Mouse (Mus musculus) lung, postnatal 0 days (tissue): Measurements from ENCODE around the gene Gstp3. TPM values are rescaled to one million over a fixed set of nuclear protein-coding genes. Genes with fewer than 3 reads are reported as not detected.
"Not testable (repeated sequence)": the region's sequence is repeated elsewhere in the genome, so short reads cannot be mapped to it uniquely, and the experiment has no call there.

Experiments used
- ATAC-seq: fragments of 200-750 bp; cut with Nextera tagmentation; 2 replicates; pipeline ENCODE4 v1.8.0; 2017; ENCODE audit warnings: moderate library complexity
- DNase-seq: peaks from one replicate; pipeline ENCODE4 v3.0.0-alpha.2; 2016; ENCODE audit warnings: low spot score
- H3K27ac ChIP-seq: fragments of 300-500 bp; sonication (generic); 2 replicates; pipeline ENCODE4 v1.5.1; 2014; ENCODE audit warnings: antibody characterized with exemption, mild to moderate bottlenecking, low read length, mixed read lengths
- H3K27me3 ChIP-seq: fragments of 300-500 bp; sonication (generic); replicated peaks from 2 replicates; pipeline ENCODE4 v1.6.1; 2014; ENCODE audit warnings: low read length, mixed read lengths; ENCODE audit not compliant: insufficient read depth
- H3K36me3 ChIP-seq: fragments of 300-500 bp; sonication (generic); 2 replicates; pipeline ENCODE4 v1.6.1; 2014; ENCODE audit warnings: low read length, mixed read lengths; ENCODE audit not compliant: insufficient read depth
- H3K4me1 ChIP-seq: fragments of 300-500 bp; sonication (generic); 2 replicates; pipeline ENCODE4 v1.6.1; 2014; ENCODE audit warnings: antibody characterized with exemption, low read depth, low read length, mixed read lengths; ENCODE audit not compliant: insufficient read depth
- H3K4me2 ChIP-seq: fragments of 300-500 bp; sonication (generic); replicated peaks from 2 replicates; pipeline ENCODE4 v1.6.1; 2014; ENCODE audit warnings: low read depth, mild to moderate bottlenecking, low read length, moderate library complexity, mixed read lengths
- H3K4me3 ChIP-seq: fragments of 300-500 bp; sonication (generic); 2 replicates; pipeline ENCODE4 v1.5.1; 2014; ENCODE audit warnings: low read depth, low read length
- H3K9ac ChIP-seq: fragments of 300-500 bp; sonication (generic); replicated peaks from 2 replicates; pipeline ENCODE4 v1.6.1; 2014; ENCODE audit warnings: low read depth, mild to moderate bottlenecking
- H3K9me3 ChIP-seq: fragments of 300-500 bp; sonication (generic); 2 replicates; pipeline ENCODE4 v1.6.1; 2016; ENCODE audit warnings: low read length, mixed read lengths
- CTCF ChIP-seq: IDR thresholded peaks from 2 replicates; pipeline ENCODE4 v1.5.1; 2016; ENCODE audit warnings: antibody characterized with exemption, mild to moderate bottlenecking
- EP300 ChIP-seq: IDR thresholded peaks from 2 replicates; pipeline ENCODE4 v1.6.1; 2016; ENCODE audit warnings: antibody characterized with exemption, mild to moderate bottlenecking, control low read depth
- WGBS: fragments of 180-500 bp; shearing (Covaris S2); extraction: QIAGEN DNeasy Blood & Tissue Kit; methylation state at CpG from one replicate; pipeline ENCODE4 v1.1.7; 2014; 5-methylcytosine and 5-hydroxymethylcytosine counted together
- polyA plus RNA-seq: library from polyadenylated mRNA; unstranded; fragments of >200 nt; fragmentation: Nextera tagmentation; extraction: Ambion mirVana; gene quantifications from 2 replicates; pipeline ENCODE4 v1.2.1, GENCODE M21; 2015

The Gstp3 gene
- polyA plus RNA-seq, 1 experiment from 2014 or later: 6.9 TPM

DNA sequence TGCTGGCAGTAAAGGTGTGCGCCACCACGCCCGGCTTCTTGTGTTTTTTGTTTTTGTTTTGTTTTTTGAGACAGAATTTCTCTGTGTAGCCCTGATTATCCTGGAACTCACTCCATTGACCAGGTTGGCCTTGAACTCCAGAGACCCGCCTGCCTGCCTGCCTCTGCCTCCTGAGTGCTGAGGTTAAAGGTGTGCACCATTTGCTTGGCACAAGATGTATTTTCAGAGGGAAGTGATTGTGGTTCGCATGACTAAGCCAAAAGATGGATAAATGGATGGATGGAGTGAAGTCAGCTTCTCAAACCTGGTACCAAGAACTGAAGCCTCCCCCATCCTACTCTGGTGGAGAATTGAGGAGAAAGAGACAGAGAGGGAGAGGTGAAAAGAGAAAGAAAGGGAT is 4.8 kb downstream of the Gstp3 start:
- no peaks in the 10 kb centered on the region for H3K36me3 ChIP-seq
- DNase-seq: no peak
- WGBS: 81% methylated on average over 5 of the region's 5 CpGs
- no peak overlapping the region for H3K4me3 ChIP-seq
- ATAC-seq: no peak
- no peak overlapping the region for H3K4me2 ChIP-seq
- H3K27me3 ChIP-seq: no peaks in the 10 kb centered on the region
- H3K27ac ChIP-seq: no peak overlapping the region
- no peak overlapping the region for H3K9ac ChIP-seq
- no peak for TF ChIP-seq CTCF
- TF ChIP-seq EP300: no peak
- H3K9me3 ChIP-seq: no peaks in the 10 kb centered on the region
- no peaks in the 10 kb centered on the region for H3K4me1 ChIP-seq

DNA sequence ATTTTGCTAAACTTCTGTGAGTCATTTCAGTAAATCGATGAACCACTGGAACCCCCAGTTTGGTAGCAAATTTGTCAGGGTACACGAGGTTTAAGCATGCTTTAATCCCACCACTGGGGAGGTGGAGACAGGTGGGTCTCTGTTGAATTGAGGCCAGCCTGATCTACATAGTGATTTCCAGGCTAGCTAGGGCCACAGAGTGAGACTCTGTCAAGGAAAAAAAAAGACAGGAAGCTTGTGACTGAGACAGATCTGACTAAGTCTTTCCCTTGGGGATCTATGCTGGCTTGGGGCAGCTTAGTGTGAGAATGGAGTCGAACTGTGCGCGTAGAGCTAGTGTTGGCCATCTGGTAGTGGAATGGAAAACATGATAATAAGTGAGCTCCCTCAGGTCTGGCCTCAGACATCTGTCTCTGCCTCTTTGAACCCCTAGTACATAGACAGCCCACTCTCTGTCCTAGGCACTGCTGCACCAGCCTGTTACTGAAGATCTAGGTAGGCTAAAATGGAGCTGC is 6.8 kb downstream of the Gstp3 start:
- H3K4me3 ChIP-seq: no peak overlapping the region
- no peaks in the 10 kb centered on the region for H3K36me3 ChIP-seq
- TF ChIP-seq EP300 (no peak), CTCF (no peak)
- no peak for DNase-seq
- ATAC-seq: no peak
- H3K9me3 ChIP-seq: no peaks in the 10 kb centered on the region
- 65% methylated on average over 5 of the region's 5 CpGs for WGBS
- H3K27me3 ChIP-seq: no peaks in the 10 kb centered on the region
- H3K4me1 ChIP-seq: no peaks in the 10 kb centered on the region
- H3K27ac ChIP-seq: no peak overlapping the region
- H3K9ac ChIP-seq: no peak overlapping the region
- no peak overlapping the region for H3K4me2 ChIP-seq

DNA sequence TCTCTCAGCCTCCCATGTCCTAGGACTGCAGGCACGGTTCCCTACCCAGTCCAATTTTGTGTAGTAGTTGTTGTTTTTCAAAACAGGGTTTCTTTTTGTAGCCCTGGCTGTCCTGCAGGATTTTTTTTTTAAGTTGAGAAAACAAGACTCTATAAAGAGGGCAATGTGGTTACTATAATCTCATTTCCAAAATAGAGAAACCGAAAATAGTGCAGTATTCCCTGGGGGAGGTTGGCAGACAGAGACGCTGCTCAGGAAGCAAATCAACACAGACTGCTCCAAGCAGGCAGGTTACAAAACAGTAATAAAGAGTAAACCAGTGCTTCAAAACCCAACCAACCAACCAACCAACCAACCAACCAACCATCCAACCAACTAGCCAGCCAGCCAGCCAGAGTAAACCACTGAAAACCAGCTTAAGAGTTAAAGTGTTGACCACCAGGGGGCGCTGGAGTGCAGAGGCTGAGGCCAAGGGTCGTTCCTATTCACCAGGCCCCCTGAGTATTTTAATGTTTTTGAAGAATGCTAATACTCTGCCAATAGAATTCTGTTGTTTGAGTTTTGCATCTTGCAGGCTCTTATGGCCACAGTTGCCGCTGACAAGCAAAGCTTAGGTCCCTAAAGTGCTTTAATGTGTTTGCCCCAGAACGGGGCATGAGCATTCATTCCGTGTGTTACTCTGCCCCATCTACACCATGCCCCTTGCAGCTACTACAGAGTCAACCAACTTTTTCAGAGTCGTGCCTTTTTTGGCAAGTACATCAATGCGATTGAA is 7.4 kb downstream of the Gstp3 start:
- H3K4me1 ChIP-seq: no peaks in the 10 kb centered on the region
- H3K27me3 ChIP-seq: no peaks in the 10 kb centered on the region
- no peak for TF ChIP-seq EP300
- TF ChIP-seq CTCF: peak; percentile 90
- H3K4me3 ChIP-seq: no peak overlapping the region
- H3K27ac ChIP-seq: no peak overlapping the region
- 50% methylated on average over 10 of the region's 10 CpGs for WGBS
- DNase-seq (peak; percentile 68), ATAC-seq (no peak)
- H3K36me3 ChIP-seq: no peaks in the 10 kb centered on the region
- H3K9me3 ChIP-seq: no peaks in the 10 kb centered on the region
- H3K4me2 ChIP-seq: no peak overlapping the region
- no peak overlapping the region for H3K9ac ChIP-seq

DNA sequence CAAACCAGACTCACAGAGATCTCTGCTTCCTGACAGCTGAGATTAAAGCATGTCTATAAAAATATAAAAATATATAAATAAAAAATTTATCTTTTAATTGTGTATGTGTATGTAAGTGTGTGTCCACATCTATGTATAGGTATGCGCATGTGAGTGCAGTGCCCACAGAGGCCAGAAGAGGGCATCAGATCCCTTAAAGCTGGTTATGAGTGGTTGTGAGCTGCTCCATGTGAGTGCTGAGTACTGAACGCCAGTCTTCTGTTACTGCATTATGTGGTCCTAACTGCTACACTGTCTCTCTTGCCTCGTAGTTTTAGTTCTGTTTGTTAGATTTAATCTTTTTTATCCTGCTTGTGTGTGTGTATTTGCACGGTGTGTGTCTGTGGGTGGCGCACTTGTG is 8.4 kb downstream of the Gstp3 start:
- Histone ChIP-seq H3K27me3 (no peaks in the 10 kb centered on the region), H3K9me3 (no peaks in the 10 kb centered on the region), H3K4me2 (no peak overlapping the region), H3K4me3 (no peak overlapping the region), H3K9ac (no peak overlapping the region), H3K4me1 (no peaks in the 10 kb centered on the region), H3K27ac (no peak overlapping the region), H3K36me3 (no peaks in the 10 kb centered on the region)
- DNase-seq (no peak), ATAC-seq (no peak)
- WGBS: 93% methylated on average over 5 of the region's 5 CpGs
- TF ChIP-seq EP300 (no peak), CTCF (peak; percentile 24; the same call in 1 of the 2 replicates)

DNA sequence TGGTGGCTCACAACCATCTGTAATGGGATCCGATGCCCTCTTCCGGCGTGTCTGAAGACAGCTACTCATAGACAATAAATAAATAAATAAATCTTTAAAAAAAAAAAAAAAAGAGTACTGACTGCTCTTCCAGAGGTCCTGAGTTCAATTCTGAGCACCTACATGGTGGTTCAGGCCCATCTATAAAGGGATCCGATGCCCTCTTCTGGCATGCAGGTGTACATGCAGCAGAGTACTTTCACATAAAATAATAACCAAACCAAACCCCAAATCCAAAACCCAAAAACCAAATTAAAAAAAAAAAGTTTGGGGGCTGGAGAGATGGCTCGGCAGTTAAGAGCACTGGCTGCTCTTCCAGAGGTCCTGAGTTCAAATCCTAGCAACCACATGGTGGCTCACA is 10.3 kb downstream of the Gstp3 start:
- not testable (repeated sequence) for H3K9ac ChIP-seq, H3K4me1 ChIP-seq, H3K4me3 ChIP-seq, H3K36me3 ChIP-seq, DNase-seq, ATAC-seq, H3K9me3 ChIP-seq, H3K27me3 ChIP-seq, H3K27ac ChIP-seq, H3K4me2 ChIP-seq
- 80% methylated on average over 5 of the region's 5 CpGs for WGBS
- peak; percentile 36; the same call in 1 of the 2 replicates for TF ChIP-seq CTCF

DNA sequence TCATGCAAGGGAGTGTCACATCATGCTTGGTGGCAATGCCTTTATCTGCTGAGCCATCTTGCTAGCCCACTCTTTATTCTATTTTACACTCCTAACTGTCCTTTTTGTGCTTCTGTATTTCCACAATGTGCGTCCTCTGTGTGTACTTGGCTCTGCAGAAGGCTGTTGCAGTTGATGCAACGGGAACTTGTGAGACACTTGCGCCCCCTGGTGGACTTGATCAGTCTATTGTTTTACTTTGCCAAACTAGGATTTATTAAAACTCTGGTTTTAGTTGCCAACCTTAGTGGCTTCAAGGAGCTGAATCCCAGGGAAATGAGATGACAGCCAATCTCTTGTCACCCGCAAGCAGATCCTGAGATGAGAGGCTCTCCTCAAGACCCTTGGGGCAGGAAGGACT is 11.5 kb downstream of the Gstp3 start:
- Histone ChIP-seq H3K27ac (no peak overlapping the region), H3K4me2 (no peak overlapping the region), H3K9me3 (no peaks in the 10 kb centered on the region), H3K36me3 (no peaks in the 10 kb centered on the region), H3K4me3 (no peak overlapping the region), H3K4me1 (peaks cover 4% of the 10 kb centered on the region; the same call in 1 of the 2 replicates), H3K9ac (no peak overlapping the region), H3K27me3 (no peaks in the 10 kb centered on the region)
- TF ChIP-seq EP300 (no peak), CTCF (peak; percentile 88)
- peak; percentile 89 for DNase-seq
- ATAC-seq: no peak
- 17% methylated on average over 4 of the region's 4 CpGs for WGBS
